Mouse (Mus musculus): ENCODE measurements around the gene Usp37. TPM values are rescaled to one million over a fixed set of nuclear protein-coding genes. Genes with fewer than 3 reads are reported as not detected.

Usp37 gene
- polyA plus RNA-seq, 1 experiment from 2014 or later: 22.1 TPM

- no peaks in the 10 kb centered on the region for H3K9me3 ChIP-seq (ENCODE audit: control insufficient read depth, low read length)
- H3K36me3 ChIP-seq (ENCODE audit: control insufficient read depth, insufficient read depth, low read length): peaks cover 26% of the 10 kb centered on the region
- ATAC-seq (ENCODE audit: insufficient number of reproducible peaks, insufficient read depth, low FRiP score, low read depth): peak; percentile 42
- H3K4me3 ChIP-seq (ENCODE audit: control insufficient read depth in 1 of 2, insufficient read depth in 1 of 2, low read depth in 1 of 2, low read length in 2 of 2): peak overlapping the region; percentile 89 to 95
- WGBS: under 1% methylated on average over 53 of the region's 63 CpGs
- H3K9ac ChIP-seq (ENCODE audit: low read length): peak overlapping the region; percentile 100
- H3K27me3 ChIP-seq (ENCODE audit: control insufficient read depth, insufficient read depth, low read length): no peaks in the 10 kb centered on the region
- peak overlapping the region; percentile 99 for H3K4me2 ChIP-seq (ENCODE audit: low read length)
- peak overlapping the region; percentile 96 to 100 for H3K27ac ChIP-seq (replicated peaks in 1 of 2; ENCODE audit: control insufficient read depth in 1 of 2, insufficient read depth in 1 of 2, low read depth in 2 of 2, low read length in 2 of 2)
- peaks cover 22 to 39% of the 10 kb centered on the region in 2 experiments for H3K4me1 ChIP-seq (ENCODE audit: control insufficient read depth in 2 of 2, insufficient read depth in 2 of 2, low read length in 2 of 2)
These were observed 152.1 kb downstream of the Usp37 start for GRCm38 (mm10) chr1:74391844-74392441.

- H3K9ac ChIP-seq (ENCODE audit: low read length): peak within 1 kb of the TSS; percentile 100
- no peaks in the 10 kb centered on the region for H3K9me3 ChIP-seq (ENCODE audit: control insufficient read depth, low read length)
- peaks cover 18 to 35% of the 10 kb centered on the region in 2 experiments for H3K4me1 ChIP-seq (ENCODE audit: control insufficient read depth in 2 of 2, insufficient read depth in 2 of 2, low read length in 2 of 2)
- WGBS: 4% methylated on average over 50 of the region's 51 CpGs
- peak within 1 kb of the TSS; percentile 96 to 100 for H3K27ac ChIP-seq (replicated peaks in 1 of 2; ENCODE audit: control insufficient read depth in 1 of 2, insufficient read depth in 1 of 2, low read depth in 2 of 2, low read length in 2 of 2)
- no peaks in the 10 kb centered on the region for H3K27me3 ChIP-seq (ENCODE audit: control insufficient read depth, insufficient read depth, low read length)
- H3K4me3 ChIP-seq (ENCODE audit: control insufficient read depth in 1 of 2, insufficient read depth in 1 of 2, low read depth in 1 of 2, low read length in 2 of 2): peak within 1 kb of the TSS; percentile 89 to 95
- ATAC-seq (ENCODE audit: insufficient number of reproducible peaks, insufficient read depth, low FRiP score, low read depth): peak; percentile 62
- peak within 1 kb of the TSS; percentile 99 for H3K4me2 ChIP-seq (ENCODE audit: low read length)
- H3K36me3 ChIP-seq (ENCODE audit: control insufficient read depth, insufficient read depth, low read length): peaks cover 26% of the 10 kb centered on the region
These were observed 152.9 kb downstream of the Usp37 start, which contains the start of gene Ctdsp1 for GRCm38 (mm10) chr1:74390924-74391748. Ctdsp1 (plus strand) TSS chr1:74391509.

- Histone ChIP-seq H3K36me3 (ENCODE audit: control insufficient read depth, insufficient read depth, low read length) (peaks cover 25% of the 10 kb centered on the region), H3K4me3 (ENCODE audit: control insufficient read depth in 1 of 2, insufficient read depth in 1 of 2, low read depth in 1 of 2, low read length in 2 of 2) (peak overlapping the region; percentile 42 to 95), H3K4me2 (ENCODE audit: low read length) (peak overlapping the region; percentile 99), H3K9ac (ENCODE audit: low read length) (peak overlapping the region; percentile 100), H3K9me3 (ENCODE audit: control insufficient read depth, low read length) (no peaks in the 10 kb centered on the region), H3K4me1 (ENCODE audit: control insufficient read depth in 2 of 2, insufficient read depth in 2 of 2, low read length in 2 of 2) (peaks cover 18 to 35% of the 10 kb centered on the region in 2 experiments), H3K27me3 (ENCODE audit: control insufficient read depth, insufficient read depth, low read length) (no peaks in the 10 kb centered on the region), H3K27ac (replicated peaks in 1 of 2; ENCODE audit: control insufficient read depth in 1 of 2, insufficient read depth in 1 of 2, low read depth in 2 of 2, low read length in 2 of 2) (peak overlapping the region; percentile 93 to 100)
- no peak for ATAC-seq (ENCODE audit: insufficient number of reproducible peaks, insufficient read depth, low FRiP score, low read depth)
- WGBS: 4% methylated on average over 21 of the region's 21 CpGs
These were observed 153.7 kb downstream of the Usp37 start for GRCm38 (mm10) chr1:74390287-74390906.

GRCm38 (mm10) chr1:74389831-74390286 lies 154.2 kb downstream of the Usp37 start:
- ATAC-seq (ENCODE audit: insufficient number of reproducible peaks, insufficient read depth, low FRiP score, low read depth): peak; percentile 11
- Histone ChIP-seq H3K36me3 (ENCODE audit: control insufficient read depth, insufficient read depth, low read length) (peaks cover 19% of the 10 kb centered on the region), H3K27me3 (ENCODE audit: control insufficient read depth, insufficient read depth, low read length) (no peaks in the 10 kb centered on the region), H3K9me3 (ENCODE audit: control insufficient read depth, low read length) (no peaks in the 10 kb centered on the region), H3K27ac (replicated peaks in 1 of 2; ENCODE audit: control insufficient read depth in 1 of 2, insufficient read depth in 1 of 2, low read depth in 2 of 2, low read length in 2 of 2) (peak overlapping the region; percentile 67 to 100), H3K4me1 (ENCODE audit: control insufficient read depth in 2 of 2, insufficient read depth in 2 of 2, low read length in 2 of 2) (peaks cover 18 to 35% of the 10 kb centered on the region in 2 experiments), H3K4me3 (ENCODE audit: control insufficient read depth in 1 of 2, insufficient read depth in 1 of 2, low read depth in 1 of 2, low read length in 2 of 2) (peak overlapping the region in 1 of 2 experiments; percentile 95; a peak in 2 of 4 replicates), H3K9ac (ENCODE audit: low read length) (peak overlapping the region; percentile 100), H3K4me2 (ENCODE audit: low read length) (peak overlapping the region; percentile 99)
- 3% methylated on average over 29 of the region's 29 CpGs for WGBS

- 80% methylated on average over 7 of the region's 7 CpGs for WGBS
- Histone ChIP-seq H3K4me2 (ENCODE audit: low read length) (no peak overlapping the region), H3K27me3 (ENCODE audit: control insufficient read depth, insufficient read depth, low read length) (no peaks in the 10 kb centered on the region), H3K4me3 (ENCODE audit: control insufficient read depth in 1 of 2, insufficient read depth in 1 of 2, low read depth in 1 of 2, low read length in 2 of 2) (no peak overlapping the region), H3K27ac (replicated peaks in 1 of 2; ENCODE audit: control insufficient read depth in 1 of 2, insufficient read depth in 1 of 2, low read depth in 2 of 2, low read length in 2 of 2) (no peak overlapping the region; a peak in 1 of 4 replicates), H3K9ac (ENCODE audit: low read length) (no peak overlapping the region), H3K4me1 (ENCODE audit: control insufficient read depth in 2 of 2, insufficient read depth in 2 of 2, low read length in 2 of 2) (peaks cover 18 to 30% of the 10 kb centered on the region in 2 experiments), H3K36me3 (ENCODE audit: control insufficient read depth, insufficient read depth, low read length) (peaks cover 5% of the 10 kb centered on the region), H3K9me3 (ENCODE audit: control insufficient read depth, low read length) (no peaks in the 10 kb centered on the region)
- ATAC-seq (ENCODE audit: insufficient number of reproducible peaks, insufficient read depth, low FRiP score, low read depth): no peak
These were observed 155.6 kb downstream of the Usp37 start for GRCm38 (mm10) chr1:74388398-74388920.

- Histone ChIP-seq H3K27me3 (ENCODE audit: control insufficient read depth, insufficient read depth, low read length) (no peaks in the 10 kb centered on the region), H3K9me3 (ENCODE audit: control insufficient read depth, low read length) (no peaks in the 10 kb centered on the region), H3K9ac (ENCODE audit: low read length) (peak overlapping the region; percentile 80), H3K27ac (replicated peaks in 1 of 2; ENCODE audit: control insufficient read depth in 1 of 2, insufficient read depth in 1 of 2, low read depth in 2 of 2, low read length in 2 of 2) (peak overlapping the region; percentile 98 to 99), H3K4me1 (ENCODE audit: control insufficient read depth in 2 of 2, insufficient read depth in 2 of 2, low read length in 2 of 2) (peaks cover 18 to 21% of the 10 kb centered on the region in 2 experiments), H3K36me3 (ENCODE audit: control insufficient read depth, insufficient read depth, low read length) (no peaks in the 10 kb centered on the region), H3K4me2 (ENCODE audit: low read length) (peak overlapping the region; percentile 64), H3K4me3 (ENCODE audit: control insufficient read depth in 1 of 2, insufficient read depth in 1 of 2, low read depth in 1 of 2, low read length in 2 of 2) (peak overlapping the region; percentile 53 to 64)
- WGBS: 55% methylated on average over 15 of the region's 15 CpGs
- ATAC-seq (ENCODE audit: insufficient number of reproducible peaks, insufficient read depth, low FRiP score, low read depth): no peak
These were observed 156.6 kb downstream of the Usp37 start for GRCm38 (mm10) chr1:74387386-74387988.

Data from heart, embryonic 14.5 days (tissue).